Mouse (Mus musculus) left cerebral cortex, postnatal 25 days (tissue): ENCODE data around the gene Ifnl3. TPM values are rescaled to one million over a fixed set of nuclear protein-coding genes. Genes with fewer than 3 reads are reported as not detected.

ENCODE experiments used
- DNase-seq, 2 experiments: peaks; one replicate each; pipeline ENCODE4 v3.0.0; 2022; ENCODE audit warnings: low spot score in 2 of 2, mixed read lengths in 1 of 2
- intact Hi-C: fragments of 180-260 bp; cut with DNase I; formaldehyde crosslinking; loops from one replicate; pipeline ENCODE4 v1.15.1; 2025
- microRNA-seq, 2 experiments: library from miRNA; unstranded; fragments of <30 nt; microRNA quantifications; one replicate each; pipeline ENCODE4 v1.2.0; 2022
- total RNA-seq, 2 experiments: library from RNA; stranded (reverse); gene quantifications; 2 replicates each; pipeline ENCODE4 v1.2.3; 2021

Ifnl3 gene
- total RNA-seq, 2 experiments from 2014 or later, result not detected

GRCm38 (mm10) chr7:28573236-28573635 lies 50.6 kb downstream of the Ifnl3 start:
- no peak for DNase-seq
- intact Hi-C loops, result no loop called here

Small RNAs within 50 kb of the gene (microRNA-seq; reads per million reads assigned to microRNA genes)
- gene Mir7049, result 0.34 to 0.50 reads per million in 2 experiments

Other genes starting within 250 kb of the Ifnl3 start
- gene Eid2b, start 245.1 kb upstream of the Ifnl3 start, total RNA-seq, result 10 to 100 TPM; 32.5 to 34.3 TPM
- 1 to 10 TPM in 1 of 2 experiments, under 1 TPM in 1; 0.25 to 1.7 TPM for gene Selenov, start 231.7 kb upstream of the Ifnl3 start, total RNA-seq
- 1 to 10 TPM; 1.4 to 2.0 TPM for gene Dll3, start 220.6 kb upstream of the Ifnl3 start, total RNA-seq
- 10 to 100 TPM; 39.0 to 40.8 TPM for gene Timm50, start 210.8 kb upstream of the Ifnl3 start, total RNA-seq
- gene Supt5, start 184.1 kb upstream of the Ifnl3 start, total RNA-seq, result 100 to 1,000 TPM; 113 to 119 TPM
- 100 to 1,000 TPM; 438 to 443 TPM for gene Rps16, start 172.2 kb upstream of the Ifnl3 start, total RNA-seq
- gene Plekhg2, start 150.2 kb upstream of the Ifnl3 start, total RNA-seq, result 1 to 10 TPM; 5.0 to 6.7 TPM
- 1 to 10 TPM; 2.2 to 2.9 TPM for gene Zfp36, start 142.6 kb upstream of the Ifnl3 start, total RNA-seq
- 10 to 100 TPM; 19.0 to 22.2 TPM for gene Med29, start 130.1 kb upstream of the Ifnl3 start, total RNA-seq
- 10 to 100 TPM; 62.4 to 64.0 TPM for gene Paf1, start 129.9 kb upstream of the Ifnl3 start, total RNA-seq
- gene Gmfg, start 85.4 kb upstream of the Ifnl3 start, total RNA-seq, result 1 to 10 TPM; 1.8 to 3.1 TPM
- 10 to 100 TPM; 81.6 to 91.4 TPM for gene Lrfn1, start 70.9 kb upstream of the Ifnl3 start, total RNA-seq
- not detected for gene Ifnl2, start 12.4 kb upstream of the Ifnl3 start, total RNA-seq
- gene Sycn, start 18.0 kb downstream of the Ifnl3 start, total RNA-seq, result not detected
- gene Nccrp1, start 24.4 kb downstream of the Ifnl3 start, total RNA-seq, result under 1 TPM; 0.46 to 0.50 TPM
- 10 to 100 TPM; 65.2 to 68.7 TPM for gene Samd4b, start 75.3 kb downstream of the Ifnl3 start, total RNA-seq
- gene Pak4, start 75.3 kb downstream of the Ifnl3 start, total RNA-seq, result 1 to 10 TPM; 8.1 to 8.3 TPM
- 1 to 10 TPM; 1.1 to 1.6 TPM for gene Acp7, start 108.5 kb downstream of the Ifnl3 start, total RNA-seq
- 10 to 100 TPM; 21.6 to 21.8 TPM for gene Fbxo27, start 170.0 kb downstream of the Ifnl3 start, total RNA-seq
- 1 to 10 TPM in 1 of 2 experiments, under 1 TPM in 1; 0.76 to 1.3 TPM for gene Fbxo17, start 194.0 kb downstream of the Ifnl3 start, total RNA-seq
- 10 to 100 TPM; 60.3 to 67.4 TPM for gene Mrps12, start 219.0 kb downstream of the Ifnl3 start, total RNA-seq
- gene Sars2, start 219.2 kb downstream of the Ifnl3 start, total RNA-seq, result 10 to 100 TPM; 13.1 to 14.4 TPM
- gene Ccer2, start 233.3 kb downstream of the Ifnl3 start, total RNA-seq, result 1 to 10 TPM in 1 of 2 experiments, under 1 TPM in 1; 0.92 to 1.2 TPM
- gene Sirt2, start 243.9 kb downstream of the Ifnl3 start, total RNA-seq, result 100 to 1,000 TPM; 151 to 166 TPM
- gene Nfkbib, start 244.7 kb downstream of the Ifnl3 start, total RNA-seq, result 10 to 100 TPM; 34.2 to 37.7 TPM